Mouse (Mus musculus): ENCODE data around the gene Pabpc1l.

DNA sequence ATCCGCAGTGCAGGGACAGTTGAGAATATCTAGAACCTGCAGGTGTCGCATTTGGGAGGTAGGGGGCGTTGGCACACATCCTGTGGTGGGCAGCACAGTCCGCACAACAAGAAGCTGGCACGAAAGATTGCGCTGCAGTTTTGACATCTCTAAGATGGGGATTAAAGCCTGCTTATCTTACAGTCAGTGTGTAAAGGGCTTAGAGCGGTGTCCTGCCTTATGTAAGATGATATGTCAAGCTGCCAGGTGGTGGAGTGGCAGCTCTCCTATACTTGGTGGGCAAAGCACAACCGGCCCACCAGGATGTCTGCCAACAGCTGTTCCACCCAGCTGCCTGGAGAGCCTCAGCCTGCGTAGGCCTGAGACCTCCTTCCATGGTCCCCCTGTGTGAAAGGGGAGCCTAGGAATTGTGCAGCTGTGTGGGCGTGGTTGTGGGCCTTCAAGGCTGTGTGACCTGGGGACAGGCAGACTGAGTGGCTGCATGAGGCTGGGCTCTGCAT, 11.3 kb downstream of the Pabpc1l start:
- TF ChIP-seq CTCF (IDR thresholded peaks at IDR 0.05; ENCODE audit: low read depth, low read length) (no peak), POLR2A (IDR thresholded peaks at IDR 0.05; ENCODE audit: extremely low read depth, insufficient read depth, low read length) (no peak)
